Mouse (Mus musculus) kidney, adult 2 months (tissue): ENCODE measurements around the gene Cog5.

ENCODE experiments used
- CTCF ChIP-seq: fragments of 200-500 bp; conservative IDR thresholded peaks from 2 replicates; pipeline ENCODE4 v1.5.1; 2011; ENCODE audit warnings: low read depth, mild to moderate bottlenecking, control low read depth, low read length, moderate library complexity, mixed read lengths; ENCODE audit not compliant: insufficient read depth, insufficient read length
- POLR2A ChIP-seq: fragments of 200-500 bp; IDR thresholded peaks from one replicate; pipeline ENCODE4 v1.6.1; 2011; ENCODE audit warnings: low read depth, low read length, control low read depth

DNA sequence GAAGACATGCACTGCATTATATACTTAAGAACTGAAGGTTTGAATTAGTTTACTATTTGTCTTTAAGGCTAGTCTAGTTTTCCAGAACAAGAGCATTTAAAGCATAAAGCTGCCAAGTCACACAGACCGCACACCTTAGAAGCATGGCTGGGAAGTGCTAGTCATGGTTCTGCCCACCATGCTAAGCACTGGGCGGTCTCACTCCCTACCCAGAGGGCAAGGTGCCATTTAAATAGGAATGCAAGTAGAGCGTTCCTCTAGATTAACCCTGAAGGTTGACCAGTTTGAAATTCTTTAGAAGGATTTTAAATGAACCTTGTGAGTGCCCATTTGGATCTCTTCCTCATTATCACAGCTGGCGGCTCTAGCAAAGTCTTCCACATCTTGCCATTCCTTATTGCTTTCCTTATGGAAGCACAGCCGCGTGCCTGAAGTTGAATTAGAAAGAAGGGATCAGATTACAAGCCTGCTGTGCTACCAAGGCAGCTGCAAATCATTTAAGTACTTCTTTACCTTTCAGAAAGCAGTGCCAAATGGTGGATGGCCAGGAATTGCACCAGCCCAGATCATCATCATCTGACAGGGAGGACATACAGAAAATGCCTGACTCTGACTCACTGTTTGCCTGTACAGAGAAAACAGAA lies 282.1 kb downstream of the Cog5 start:
- TF ChIP-seq CTCF (no peak), POLR2A (no peak)
